Mouse (Mus musculus): ENCODE measurements around the gene Igf2bp2. TPM values are rescaled to one million over a fixed set of nuclear protein-coding genes. Genes with fewer than 3 reads are reported as not detected.

Gene Igf2bp2
- polyA plus RNA-seq, 1 experiment, result 24.3 TPM

DNA sequence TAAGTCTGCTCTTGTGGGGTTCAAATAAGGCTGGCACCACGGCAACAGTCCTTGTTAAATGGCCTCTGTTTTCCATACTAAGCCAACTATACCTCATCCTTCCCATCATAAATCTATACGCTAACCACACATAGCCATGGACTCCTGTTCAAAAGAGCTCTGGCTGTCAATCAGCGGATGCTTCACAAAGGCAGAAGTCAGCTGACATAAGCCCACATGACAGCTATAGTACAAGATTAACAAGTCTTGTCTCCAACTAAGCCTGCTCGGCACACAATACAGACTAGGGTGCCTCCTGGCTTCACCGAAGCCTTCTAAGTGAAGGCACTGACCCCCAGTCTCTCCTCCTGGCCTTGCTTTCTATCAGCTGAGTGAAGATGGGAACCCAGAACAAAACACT lies 26.9 kb downstream of the Igf2bp2 start:
- H3K36me3 ChIP-seq (ENCODE audit: control insufficient read depth, insufficient read depth), result no peaks in the 10 kb centered on the region
- TF ChIP-seq MYOG (IDR thresholded peaks at IDR 0.05; ENCODE audit: control insufficient read depth, extremely low read depth, insufficient read length) (no peak), CTCF (IDR thresholded peaks at IDR 0.05; ENCODE audit: control insufficient read depth, insufficient read depth, insufficient read length) (no peak), MYOD1 (IDR thresholded peaks at IDR 0.05; ENCODE audit: control insufficient read depth, insufficient read length, low read depth) (no peak), CEBPB (IDR thresholded peaks at IDR 0.05; ENCODE audit: low read depth) (no peak), USF1 (IDR thresholded peaks at IDR 0.05; ENCODE audit: low read depth) (no peak), MAX (IDR thresholded peaks at IDR 0.05) (no peak), FOSL1 (IDR thresholded peaks at IDR 0.05; ENCODE audit: insufficient read depth, low read length, poor library complexity, severe bottlenecking) (no peak)
- no peak overlapping the region for H3ac ChIP-seq (ENCODE audit: control insufficient read depth, insufficient read length, low read depth)
- peaks cover 69% of the 10 kb centered on the region for H3K79me3 ChIP-seq (ENCODE audit: low read depth)
- H3K27me3 ChIP-seq (ENCODE audit: control insufficient read depth, insufficient read depth, insufficient read length), result no peaks in the 10 kb centered on the region
- H3K79me2 ChIP-seq (ENCODE audit: control insufficient read depth, insufficient read depth), result peaks cover 97% of the 10 kb centered on the region
- no peak overlapping the region for H3K4me3 ChIP-seq (ENCODE audit: insufficient read depth, poor library complexity, severe bottlenecking)

- H3K4me3 ChIP-seq (ENCODE audit: insufficient read depth, poor library complexity, severe bottlenecking), result no peak overlapping the region
- peaks cover 96% of the 10 kb centered on the region for H3K79me2 ChIP-seq (ENCODE audit: control insufficient read depth, insufficient read depth)
- H3ac ChIP-seq (ENCODE audit: control insufficient read depth, insufficient read length, low read depth), result no peak overlapping the region
- no peak for TF ChIP-seq CEBPB (IDR thresholded peaks at IDR 0.05; ENCODE audit: low read depth)
- TF ChIP-seq MYOD1 (IDR thresholded peaks at IDR 0.05; ENCODE audit: control insufficient read depth, insufficient read length, low read depth), result no peak
- TF ChIP-seq MYOG (IDR thresholded peaks at IDR 0.05; ENCODE audit: control insufficient read depth, extremely low read depth, insufficient read length), result no peak
- TF ChIP-seq USF1 (IDR thresholded peaks at IDR 0.05; ENCODE audit: low read depth), result no peak
- TF ChIP-seq CTCF (IDR thresholded peaks at IDR 0.05; ENCODE audit: control insufficient read depth, insufficient read depth, insufficient read length), result no peak
- TF ChIP-seq MAX (IDR thresholded peaks at IDR 0.05), result no peak
- TF ChIP-seq FOSL1 (IDR thresholded peaks at IDR 0.05; ENCODE audit: insufficient read depth, low read length, poor library complexity, severe bottlenecking), result no peak
- H3K27me3 ChIP-seq (ENCODE audit: control insufficient read depth, insufficient read depth, insufficient read length), result no peaks in the 10 kb centered on the region
- H3K79me3 ChIP-seq (ENCODE audit: low read depth), result peaks cover 59% of the 10 kb centered on the region
- no peaks in the 10 kb centered on the region for H3K36me3 ChIP-seq (ENCODE audit: control insufficient read depth, insufficient read depth)
These were observed 31.8 kb downstream of the Igf2bp2 start for GRCm38 (mm10) chr16:22131321-22131720.

DNA sequence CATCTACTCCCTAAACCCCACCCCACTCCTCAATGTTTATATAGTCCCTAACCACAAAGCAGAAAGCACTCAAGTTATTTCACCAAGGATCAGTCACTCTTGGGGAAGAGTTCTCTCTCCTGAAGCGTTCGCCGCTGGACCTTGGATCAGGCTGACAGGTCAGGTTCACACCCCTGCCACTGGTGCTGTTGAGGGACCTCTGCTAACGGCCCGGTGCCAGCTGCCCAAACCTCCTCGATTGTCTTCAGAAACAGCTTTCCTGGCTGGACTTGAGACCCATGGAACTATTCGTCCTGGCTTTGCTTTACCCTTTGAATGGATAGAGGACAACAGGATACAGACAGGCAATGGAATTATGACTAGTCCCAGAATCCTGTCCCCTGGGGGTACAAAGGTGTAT lies 33.6 kb downstream of the Igf2bp2 start:
- peaks cover 99% of the 10 kb centered on the region for H3K79me2 ChIP-seq (ENCODE audit: control insufficient read depth, insufficient read depth)
- no peak overlapping the region for H3K4me3 ChIP-seq (ENCODE audit: insufficient read depth, poor library complexity, severe bottlenecking)
- H3K36me3 ChIP-seq (ENCODE audit: control insufficient read depth, insufficient read depth), result no peaks in the 10 kb centered on the region
- no peak overlapping the region for H3ac ChIP-seq (ENCODE audit: control insufficient read depth, insufficient read length, low read depth)
- peaks cover 49% of the 10 kb centered on the region for H3K79me3 ChIP-seq (ENCODE audit: low read depth)
- no peak for TF ChIP-seq MYOG (IDR thresholded peaks at IDR 0.05; ENCODE audit: control insufficient read depth, extremely low read depth, insufficient read length)
- no peak for TF ChIP-seq MYOD1 (IDR thresholded peaks at IDR 0.05; ENCODE audit: control insufficient read depth, insufficient read length, low read depth)
- TF ChIP-seq USF1 (IDR thresholded peaks at IDR 0.05; ENCODE audit: low read depth), result no peak
- TF ChIP-seq CEBPB (IDR thresholded peaks at IDR 0.05; ENCODE audit: low read depth), result no peak
- TF ChIP-seq MAX (IDR thresholded peaks at IDR 0.05), result no peak
- TF ChIP-seq FOSL1 (IDR thresholded peaks at IDR 0.05; ENCODE audit: insufficient read depth, low read length, poor library complexity, severe bottlenecking), result no peak
- no peak for TF ChIP-seq CTCF (IDR thresholded peaks at IDR 0.05; ENCODE audit: control insufficient read depth, insufficient read depth, insufficient read length)
- no peaks in the 10 kb centered on the region for H3K27me3 ChIP-seq (ENCODE audit: control insufficient read depth, insufficient read depth, insufficient read length)

DNA sequence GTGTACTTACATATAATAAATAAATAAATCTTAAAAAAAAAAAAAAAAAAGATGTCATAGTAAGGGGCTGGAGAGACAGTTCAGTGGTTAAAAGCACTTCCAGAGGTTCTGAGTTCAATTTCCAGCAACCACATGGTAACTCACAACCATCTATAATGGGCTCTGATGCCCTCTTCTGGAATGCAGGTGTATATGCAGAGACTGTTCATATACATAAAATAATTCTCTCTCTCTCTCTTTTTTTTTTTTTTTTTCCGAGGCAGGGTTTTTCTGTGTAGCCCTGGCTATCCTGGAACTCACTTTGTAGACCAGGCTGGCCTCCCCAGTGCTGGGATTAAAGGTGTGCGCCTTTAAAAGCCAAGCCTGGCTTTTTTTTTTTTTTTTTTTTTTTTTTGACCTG lies 34.5 kb downstream of the Igf2bp2 start:
- Histone ChIP-seq H3ac (ENCODE audit: control insufficient read depth, insufficient read length, low read depth) (no peak overlapping the region), H3K79me2 (ENCODE audit: control insufficient read depth, insufficient read depth) (peaks cover 99% of the 10 kb centered on the region), H3K36me3 (ENCODE audit: control insufficient read depth, insufficient read depth) (no peaks in the 10 kb centered on the region), H3K27me3 (ENCODE audit: control insufficient read depth, insufficient read depth, insufficient read length) (no peaks in the 10 kb centered on the region), H3K79me3 (ENCODE audit: low read depth) (peaks cover 46% of the 10 kb centered on the region), H3K4me3 (ENCODE audit: insufficient read depth, poor library complexity, severe bottlenecking) (no peak overlapping the region)
- no peak for TF ChIP-seq CEBPB (IDR thresholded peaks at IDR 0.05; ENCODE audit: low read depth)
- TF ChIP-seq MYOG (IDR thresholded peaks at IDR 0.05; ENCODE audit: control insufficient read depth, extremely low read depth, insufficient read length), result no peak

DNA sequence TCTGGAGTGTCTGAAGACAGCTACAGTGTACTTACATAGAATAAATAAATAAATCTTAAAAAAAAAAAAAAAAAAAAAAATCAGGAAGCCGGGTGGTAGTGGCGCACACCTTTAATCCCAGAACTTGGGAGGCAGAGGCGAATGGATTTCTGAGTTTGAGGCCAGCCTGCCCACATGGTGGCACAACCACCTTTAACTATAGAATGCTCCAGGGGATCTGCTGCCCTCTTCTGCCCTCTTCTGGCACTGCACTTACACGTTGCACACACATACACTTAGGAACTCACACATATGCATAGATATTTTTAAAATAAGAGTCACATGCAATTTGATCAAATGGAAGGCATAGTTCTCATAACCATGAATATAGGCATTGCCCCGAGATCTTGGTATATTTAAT lies 35.3 kb downstream of the Igf2bp2 start:
- no peak overlapping the region for H3K4me3 ChIP-seq (ENCODE audit: insufficient read depth, poor library complexity, severe bottlenecking)
- no peak overlapping the region for H3ac ChIP-seq (ENCODE audit: control insufficient read depth, insufficient read length, low read depth)

DNA sequence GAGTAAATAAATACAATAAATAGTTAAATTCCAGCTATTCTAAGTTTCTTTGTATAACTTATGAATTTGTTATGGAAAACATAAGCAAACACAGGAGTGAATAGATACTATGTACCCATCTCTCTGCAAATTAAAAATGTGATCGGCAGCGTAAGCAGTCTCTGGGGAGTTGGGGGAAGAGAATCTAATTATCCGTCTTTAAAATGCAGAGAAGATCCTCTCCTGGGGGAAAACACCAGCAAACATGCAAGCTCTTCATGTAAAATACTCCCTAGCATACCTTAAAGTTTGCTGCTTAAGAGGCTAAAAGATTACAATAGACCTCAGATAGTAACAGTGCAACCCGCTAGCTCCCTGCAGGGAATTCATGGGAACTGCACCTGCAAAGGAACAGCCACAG lies 36.2 kb downstream of the Igf2bp2 start:
- no peak overlapping the region for H3ac ChIP-seq (ENCODE audit: control insufficient read depth, insufficient read length, low read depth)
- H3K27me3 ChIP-seq (ENCODE audit: control insufficient read depth, insufficient read depth, insufficient read length), result no peaks in the 10 kb centered on the region
- peaks cover 45% of the 10 kb centered on the region for H3K79me3 ChIP-seq (ENCODE audit: low read depth)
- no peak overlapping the region for H3K4me3 ChIP-seq (ENCODE audit: insufficient read depth, poor library complexity, severe bottlenecking)
- no peaks in the 10 kb centered on the region for H3K36me3 ChIP-seq (ENCODE audit: control insufficient read depth, insufficient read depth)
- peaks cover 99% of the 10 kb centered on the region for H3K79me2 ChIP-seq (ENCODE audit: control insufficient read depth, insufficient read depth)
- TF ChIP-seq USF1 (IDR thresholded peaks at IDR 0.05; ENCODE audit: low read depth) (no peak), CTCF (IDR thresholded peaks at IDR 0.05; ENCODE audit: control insufficient read depth, insufficient read depth, insufficient read length) (no peak), MAX (IDR thresholded peaks at IDR 0.05) (no peak), CEBPB (IDR thresholded peaks at IDR 0.05; ENCODE audit: low read depth) (no peak), MYOG (IDR thresholded peaks at IDR 0.05; ENCODE audit: control insufficient read depth, extremely low read depth, insufficient read length) (no peak), MYOD1 (IDR thresholded peaks at IDR 0.05; ENCODE audit: control insufficient read depth, insufficient read length, low read depth) (no peak), FOSL1 (IDR thresholded peaks at IDR 0.05; ENCODE audit: insufficient read depth, low read length, poor library complexity, severe bottlenecking) (no peak)

More for the DNA sequence above, 35.3 kb downstream of the Igf2bp2 start:
- Histone ChIP-seq H3K27me3 (ENCODE audit: control insufficient read depth, insufficient read depth, insufficient read length) (no peaks in the 10 kb centered on the region), H3K79me3 (ENCODE audit: low read depth) (peaks cover 39% of the 10 kb centered on the region), H3K36me3 (ENCODE audit: control insufficient read depth, insufficient read depth) (no peaks in the 10 kb centered on the region), H3K79me2 (ENCODE audit: control insufficient read depth, insufficient read depth) (peaks cover 99% of the 10 kb centered on the region)
- TF ChIP-seq FOSL1 (IDR thresholded peaks at IDR 0.05; ENCODE audit: insufficient read depth, low read length, poor library complexity, severe bottlenecking), result no peak
- no peak for TF ChIP-seq CEBPB (IDR thresholded peaks at IDR 0.05; ENCODE audit: low read depth)
- TF ChIP-seq USF1 (IDR thresholded peaks at IDR 0.05; ENCODE audit: low read depth), result no peak
- TF ChIP-seq MAX (IDR thresholded peaks at IDR 0.05), result no peak
- no peak for TF ChIP-seq MYOD1 (IDR thresholded peaks at IDR 0.05; ENCODE audit: control insufficient read depth, insufficient read length, low read depth)
- no peak for TF ChIP-seq MYOG (IDR thresholded peaks at IDR 0.05; ENCODE audit: control insufficient read depth, extremely low read depth, insufficient read length)
- TF ChIP-seq CTCF (IDR thresholded peaks at IDR 0.05; ENCODE audit: control insufficient read depth, insufficient read depth, insufficient read length), result no peak

Data from C2C12 (cell line).